Mouse (Mus musculus): ENCODE data around the gene Wnt10b.

Gene Wnt10b

DNA sequence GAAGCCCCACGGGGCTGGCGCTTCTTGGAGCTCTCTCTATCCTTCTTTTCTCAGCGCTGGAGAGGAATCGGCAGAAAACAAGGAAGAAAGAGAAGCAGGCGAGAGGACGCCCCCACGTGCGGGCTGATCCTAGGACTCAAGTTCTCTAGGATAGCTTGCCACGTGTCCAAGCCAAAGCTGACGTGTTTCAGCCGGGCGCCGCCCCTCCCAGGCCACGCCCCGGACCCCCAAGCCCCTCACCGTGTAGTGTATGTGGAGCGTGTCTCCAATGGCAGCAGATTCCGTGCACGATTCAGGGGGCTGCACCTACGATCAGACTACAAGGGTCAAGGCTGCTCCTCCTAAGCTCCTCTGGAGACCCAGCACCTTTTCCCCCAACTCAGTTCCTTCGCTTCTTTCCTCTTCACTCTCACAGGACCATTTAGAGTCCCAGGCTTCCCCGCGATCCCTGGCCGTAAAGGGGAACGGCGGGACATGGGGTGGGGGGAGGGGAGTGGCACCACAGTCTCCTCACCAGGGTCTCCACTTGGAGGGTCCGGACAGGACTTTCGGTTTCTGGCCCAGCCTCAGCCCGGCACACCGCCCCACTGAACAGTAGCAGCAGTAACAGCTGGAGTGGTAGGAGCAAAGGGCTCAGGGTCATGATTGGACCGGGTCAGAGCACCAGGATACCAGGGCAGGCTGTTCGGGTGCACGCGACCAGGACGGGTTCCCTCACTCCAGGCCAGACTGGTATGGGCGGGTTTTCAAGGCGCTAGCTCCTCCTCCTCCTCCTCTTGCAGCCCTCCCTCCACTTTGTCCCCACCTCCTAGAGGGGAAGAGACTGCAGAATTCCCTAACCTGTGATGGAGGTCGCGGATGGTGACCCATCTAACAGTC lies 50.3 kb downstream of the Wnt10b start, which contains the start of gene Fkbp11:
TSS of gene Fkbp11 (minus strand) at position 756 of the 879 bp plus-strand sequence.
- peak; percentile 40 for DNase-seq

GRCm38 (mm10) chr15:98726746-98727145 lies 51.2 kb downstream of the Wnt10b start:
- no peak for DNase-seq

GRCm38 (mm10) chr15:98726079-98726478 lies 51.9 kb downstream of the Wnt10b start:
- DNase-seq: no peak

- DNase-seq: no peak
These were observed 53.5 kb downstream of the Wnt10b start for GRCm38 (mm10) chr15:98724441-98724840.

DNA sequence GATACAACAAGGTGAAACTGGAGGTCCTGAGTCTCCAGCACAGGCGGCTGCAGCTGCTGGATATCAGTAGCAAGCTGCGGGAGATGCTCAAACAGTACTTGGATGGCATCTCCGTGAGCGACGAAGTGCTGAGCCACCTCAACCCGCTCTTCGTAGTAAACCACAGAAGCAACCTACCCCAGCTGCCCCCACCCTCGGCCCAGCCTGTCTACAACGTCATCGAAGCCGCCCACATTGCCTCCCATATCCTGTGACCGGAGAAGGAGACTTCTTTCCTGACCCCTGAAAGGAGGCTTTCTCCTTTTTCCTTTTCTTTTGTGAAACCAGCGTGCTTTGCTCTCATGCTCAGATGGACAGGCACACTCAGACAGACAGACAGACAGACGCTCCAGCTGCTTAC lies 55.1 kb downstream of the Wnt10b start:
- DNase-seq: peak; percentile 53

DNA sequence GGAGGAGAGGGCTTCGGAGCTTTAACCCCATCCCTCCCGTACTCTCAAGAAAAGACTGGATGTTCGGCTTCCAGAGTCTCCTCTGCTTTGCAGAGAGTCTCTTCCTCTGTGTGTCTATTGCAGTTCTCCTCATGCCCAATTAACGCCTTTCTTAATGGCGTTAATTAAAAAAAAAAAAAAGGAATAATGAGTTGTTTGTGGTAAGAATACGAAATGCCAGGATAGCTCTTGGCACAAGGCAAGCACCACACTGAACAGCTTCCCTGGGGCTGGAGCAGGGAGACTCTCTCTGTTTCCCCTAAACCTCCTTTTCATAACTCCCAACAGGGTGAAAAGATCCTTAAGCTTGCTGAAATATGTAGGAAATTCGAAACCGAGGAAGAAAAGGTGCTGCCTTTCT lies 55.8 kb downstream of the Wnt10b start:
- DNase-seq: no peak

Data from thymus, postnatal 4 days (tissue).